Mouse (Mus musculus) NIH3T3 (cell line): Measurements from ENCODE around the gene Copa.

Experiments used
- DNase-seq: peaks from one replicate; pipeline ENCODE4 v3.0.0-alpha.2; 2012; ENCODE audit warnings: low read depth

The Copa gene

GRCm38 (mm10) chr1:172143570-172143969 is 61.2 kb downstream of the Copa start:
- DNase-seq: peak; percentile 86

- peak; percentile 99 for DNase-seq
Observed at GRCm38 (mm10) chr1:172147835-172148278, 65.5 kb downstream of the Copa start, which contains the start of gene Dcaf8. Dcaf8 (plus strand) TSS chr1:172148084.

GRCm38 (mm10) chr1:172148279-172148954 is 66.1 kb downstream of the Copa start:
- DNase-seq: peak; percentile 85

GRCm38 (mm10) chr1:172148955-172149815 is 66.9 kb downstream of the Copa start:
- DNase-seq: peak; percentile 44

- DNase-seq: no peak
Observed at GRCm38 (mm10) chr1:172154536-172154935, 72.2 kb downstream of the Copa start.

GRCm38 (mm10) chr1:172155518-172155917 is 73.2 kb downstream of the Copa start:
- no peak for DNase-seq

GRCm38 (mm10) chr1:172159970-172160369 is 77.6 kb downstream of the Copa start:
- no peak for DNase-seq

GRCm38 (mm10) chr1:172160508-172160907 is 78.2 kb downstream of the Copa start:
- no peak for DNase-seq

GRCm38 (mm10) chr1:172162009-172162408 is 79.7 kb downstream of the Copa start:
- DNase-seq: peak; percentile 62

GRCm38 (mm10) chr1:172162959-172163358 is 80.6 kb downstream of the Copa start:
- no peak for DNase-seq

GRCm38 (mm10) chr1:172167911-172168310 is 85.6 kb downstream of the Copa start:
- no peak for DNase-seq

GRCm38 (mm10) chr1:172169809-172170208 is 87.5 kb downstream of the Copa start:
- no peak for DNase-seq
